Mouse (Mus musculus) myocyte (in vitro differentiated cells): ENCODE results near the gene P2ry4. TPM values are rescaled to one million over a fixed set of nuclear protein-coding genes. Genes with fewer than 3 reads are reported as not detected.
A peak's percentile ranks its signal among the peaks of the same experiment; 100 is the strongest.

Experiments
- H3K27me3 ChIP-seq: one replicate; pipeline ENCODE4 v1.6.1; 2011; ENCODE audit not compliant: control insufficient read depth, insufficient read depth, insufficient read length
- H3K36me3 ChIP-seq: one replicate; pipeline ENCODE4 v1.6.1; 2011; ENCODE audit not compliant: control insufficient read depth, insufficient read depth
- H3K4me2 ChIP-seq: one replicate; pipeline ENCODE4 v1.6.1; 2011; ENCODE audit warnings: low read depth, control low read depth
- H3K4me3 ChIP-seq: one replicate; pipeline ENCODE4 v1.5.1; 2011; ENCODE audit warnings: mild to moderate bottlenecking, control low read depth, moderate library complexity
- H3K79me2 ChIP-seq: one replicate; pipeline ENCODE4 v1.6.1; 2011; ENCODE audit not compliant: control insufficient read depth, insufficient read depth
- H3ac ChIP-seq: one replicate; pipeline ENCODE4 v1.6.1; 2011; ENCODE audit not compliant: control insufficient read depth, insufficient read length
- CEBPB ChIP-seq: IDR thresholded peaks from 2 replicates; pipeline ENCODE4 v1.6.1; 2011; ENCODE audit warnings: mild to moderate bottlenecking, moderate library complexity; ENCODE audit not compliant: poor library complexity, insufficient read depth, severe bottlenecking
- E2F4 ChIP-seq: IDR thresholded peaks from one replicate; pipeline ENCODE4 v1.6.1; 2011; ENCODE audit warnings: mild to moderate bottlenecking, control low read depth, moderate library complexity; ENCODE audit not compliant: insufficient read depth
- MAX ChIP-seq: IDR thresholded peaks from one replicate; pipeline ENCODE4 v1.6.1; 2011; ENCODE audit warnings: low read depth, mild to moderate bottlenecking, control low read depth
- MYOD1 ChIP-seq, 3 experiments: IDR thresholded peaks; one replicate each; pipeline ENCODE4 v1.6.1; 2011; ENCODE audit warnings: control low read depth in 2 of 3, low read depth in 2 of 3, mild to moderate bottlenecking in 2 of 3, moderate library complexity in 1 of 3; ENCODE audit not compliant: insufficient read length in 2 of 3, control insufficient read depth in 1 of 3
- MYOG ChIP-seq, 3 experiments: IDR thresholded peaks; one replicate each; pipeline ENCODE4 v1.6.1; 2011; ENCODE audit warnings: control low read depth in 2 of 3, low read depth in 2 of 3, mild to moderate bottlenecking in 2 of 3; ENCODE audit not compliant: insufficient read length in 2 of 3, control insufficient read depth in 1 of 3, insufficient read depth in 1 of 3
- POLR2A ChIP-seq: IDR thresholded peaks from one replicate; pipeline ENCODE4 v1.6.1; 2011; ENCODE audit warnings: low read depth, mild to moderate bottlenecking, control low read depth, moderate library complexity; ENCODE audit not compliant: insufficient read length
- POLR2AphosphoS2 ChIP-seq: IDR thresholded peaks from one replicate; pipeline ENCODE4 v1.6.1; 2011; ENCODE audit warnings: low read depth, control low read depth; ENCODE audit not compliant: insufficient read length
- REST ChIP-seq: IDR thresholded peaks from one replicate; pipeline ENCODE4 v1.6.1; 2011; ENCODE audit warnings: mild to moderate bottlenecking, control low read depth, moderate library complexity; ENCODE audit not compliant: insufficient read depth, insufficient read length
- SRF ChIP-seq: IDR thresholded peaks from one replicate; pipeline ENCODE4 v1.6.1; 2011; ENCODE audit warnings: low read depth; ENCODE audit not compliant: control insufficient read depth, insufficient read length
- TCF12 ChIP-seq: IDR thresholded peaks from one replicate; pipeline ENCODE4 v1.6.1; 2011; ENCODE audit warnings: mild to moderate bottlenecking, control low read depth; ENCODE audit not compliant: poor library complexity, insufficient read depth, severe bottlenecking
- TCF3 ChIP-seq: IDR thresholded peaks from one replicate; pipeline ENCODE4 v1.6.1; 2011; ENCODE audit warnings: low read depth, control low read depth; ENCODE audit not compliant: insufficient read length
- USF1 ChIP-seq: IDR thresholded peaks from one replicate; pipeline ENCODE4 v1.6.1; 2011; ENCODE audit warnings: low read depth, mild to moderate bottlenecking, control low read depth, moderate library complexity
- polyA plus RNA-seq: library from polyadenylated mRNA; unstranded; fragments of >200 nt; fragmentation: generic; extraction: Trizol; gene quantifications from one replicate; pipeline ENCODE4 v1.2.1, GENCODE M21; 2012; ENCODE audit warnings: missing spikeins

P2ry4 gene
- polyA plus RNA-seq, result not detected

DNA sequence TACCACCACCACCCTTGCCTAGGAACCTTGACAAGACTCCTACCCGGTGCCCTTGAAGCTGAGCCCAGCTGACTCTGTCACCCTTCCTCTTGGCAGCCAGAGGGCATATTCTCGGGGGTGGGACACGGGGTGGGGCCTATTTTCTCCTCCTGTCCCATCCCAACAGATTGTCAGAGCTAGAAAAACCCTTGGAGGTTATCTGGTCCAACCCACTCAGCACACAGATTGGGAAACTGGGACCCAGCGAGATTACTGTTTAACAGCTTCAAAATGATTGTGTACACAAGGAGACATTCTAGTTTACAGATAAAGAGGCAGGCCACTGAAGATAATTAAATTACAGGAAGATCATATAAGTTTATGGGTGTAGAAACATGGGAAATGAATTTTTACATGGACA lies at the start of gene P2ry4:
Gene P2ry4, minus strand, starts transcription at position 79 of the 400 bp plus-strand sequence.
- no peaks in the 10 kb centered on the region for H3K36me3 ChIP-seq
- no peaks in the 10 kb centered on the region for H3K79me2 ChIP-seq
- TF ChIP-seq MYOG (IDR thresholded peaks at IDR 0.05; ENCODE audit: control insufficient read depth in 1 of 3, insufficient read depth in 1 of 3, insufficient read length in 2 of 3, low read depth in 2 of 3) (no peak), MYOD1 (IDR thresholded peaks at IDR 0.05; ENCODE audit: control insufficient read depth in 1 of 3, insufficient read length in 2 of 3, low read depth in 2 of 3) (no peak), POLR2A (no peak), E2F4 (no peak), CEBPB (no peak), REST (no peak), MAX (no peak), USF1 (no peak), TCF3 (no peak), TCF12 (no peak), SRF (no peak)
- no peaks in the 10 kb centered on the region for H3K27me3 ChIP-seq
- H3ac ChIP-seq, result no peak within 1 kb of the TSS
- no peak within 1 kb of the TSS for H3K4me2 ChIP-seq
- H3K4me3 ChIP-seq, result no peak within 1 kb of the TSS

DNA sequence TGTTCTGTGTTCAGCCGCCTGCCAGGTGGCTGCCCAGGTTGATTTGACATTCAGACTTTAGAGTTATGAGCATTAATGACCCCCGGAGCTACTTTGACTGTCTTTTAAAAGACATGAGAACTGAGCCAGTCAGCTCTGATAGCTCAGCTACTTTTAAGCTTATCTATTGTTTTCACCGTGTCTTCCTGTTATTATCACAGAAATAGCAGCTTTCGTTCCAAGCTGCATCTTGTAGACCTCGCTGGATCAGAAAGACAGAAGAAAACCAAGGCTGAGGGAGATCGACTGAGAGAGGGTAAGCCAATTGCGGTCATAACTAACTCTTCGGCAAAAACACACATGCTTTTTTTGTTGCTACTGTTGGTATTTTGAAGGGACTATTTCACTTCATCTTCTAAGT lies 43.8 kb upstream of the P2ry4 start:
- H3K4me3 ChIP-seq, result no peak overlapping the region
- H3K27me3 ChIP-seq, result no peaks in the 10 kb centered on the region
- H3ac ChIP-seq, result no peak overlapping the region
- TF ChIP-seq REST (no peak), E2F4 (no peak), POLR2AphosphoS2 (no peak), MYOD1 (IDR thresholded peaks at IDR 0.05; ENCODE audit: control insufficient read depth in 1 of 3, insufficient read length in 2 of 3, low read depth in 2 of 3) (no peak), TCF3 (no peak), SRF (no peak), MAX (no peak), USF1 (no peak)
- H3K36me3 ChIP-seq, result no peaks in the 10 kb centered on the region
- no peak overlapping the region for H3K4me2 ChIP-seq
- H3K79me2 ChIP-seq, result no peaks in the 10 kb centered on the region

DNA sequence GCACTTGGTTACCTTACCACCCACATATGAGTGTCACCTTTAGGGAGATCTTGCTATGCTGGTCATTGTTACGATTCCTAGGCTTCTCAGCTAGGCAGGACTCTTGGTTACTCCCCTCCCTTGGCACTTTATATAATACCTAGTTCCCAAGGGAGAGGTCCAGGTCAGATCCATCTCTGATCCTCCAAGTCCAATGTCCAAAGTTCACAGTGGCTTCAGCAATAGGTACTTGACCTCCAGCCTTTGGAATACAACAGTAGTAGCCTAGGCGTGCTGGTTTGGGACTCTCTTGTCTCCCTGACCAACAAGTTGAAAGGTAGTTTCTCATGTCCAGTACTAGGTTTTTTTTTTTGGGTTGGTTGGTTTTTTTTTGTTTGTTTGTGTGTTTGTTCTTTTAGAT lies 34.4 kb upstream of the P2ry4 start:
- no peaks in the 10 kb centered on the region for H3K36me3 ChIP-seq
- H3ac ChIP-seq, result no peak overlapping the region
- peaks cover 52% of the 10 kb centered on the region for H3K79me2 ChIP-seq
- no peak overlapping the region for H3K4me3 ChIP-seq
- H3K4me2 ChIP-seq, result no peak overlapping the region
- TF ChIP-seq CEBPB (no peak), SRF (no peak), USF1 (no peak), MYOD1 (IDR thresholded peaks at IDR 0.05; ENCODE audit: control insufficient read depth in 1 of 3, insufficient read length in 2 of 3, low read depth in 2 of 3) (no peak), POLR2AphosphoS2 (no peak), TCF12 (no peak), TCF3 (no peak), E2F4 (no peak), POLR2A (no peak), REST (no peak), MAX (no peak), MYOG (IDR thresholded peaks at IDR 0.05; ENCODE audit: control insufficient read depth in 1 of 3, insufficient read depth in 1 of 3, insufficient read length in 2 of 3, low read depth in 2 of 3) (no peak)
- H3K27me3 ChIP-seq, result no peaks in the 10 kb centered on the region

DNA sequence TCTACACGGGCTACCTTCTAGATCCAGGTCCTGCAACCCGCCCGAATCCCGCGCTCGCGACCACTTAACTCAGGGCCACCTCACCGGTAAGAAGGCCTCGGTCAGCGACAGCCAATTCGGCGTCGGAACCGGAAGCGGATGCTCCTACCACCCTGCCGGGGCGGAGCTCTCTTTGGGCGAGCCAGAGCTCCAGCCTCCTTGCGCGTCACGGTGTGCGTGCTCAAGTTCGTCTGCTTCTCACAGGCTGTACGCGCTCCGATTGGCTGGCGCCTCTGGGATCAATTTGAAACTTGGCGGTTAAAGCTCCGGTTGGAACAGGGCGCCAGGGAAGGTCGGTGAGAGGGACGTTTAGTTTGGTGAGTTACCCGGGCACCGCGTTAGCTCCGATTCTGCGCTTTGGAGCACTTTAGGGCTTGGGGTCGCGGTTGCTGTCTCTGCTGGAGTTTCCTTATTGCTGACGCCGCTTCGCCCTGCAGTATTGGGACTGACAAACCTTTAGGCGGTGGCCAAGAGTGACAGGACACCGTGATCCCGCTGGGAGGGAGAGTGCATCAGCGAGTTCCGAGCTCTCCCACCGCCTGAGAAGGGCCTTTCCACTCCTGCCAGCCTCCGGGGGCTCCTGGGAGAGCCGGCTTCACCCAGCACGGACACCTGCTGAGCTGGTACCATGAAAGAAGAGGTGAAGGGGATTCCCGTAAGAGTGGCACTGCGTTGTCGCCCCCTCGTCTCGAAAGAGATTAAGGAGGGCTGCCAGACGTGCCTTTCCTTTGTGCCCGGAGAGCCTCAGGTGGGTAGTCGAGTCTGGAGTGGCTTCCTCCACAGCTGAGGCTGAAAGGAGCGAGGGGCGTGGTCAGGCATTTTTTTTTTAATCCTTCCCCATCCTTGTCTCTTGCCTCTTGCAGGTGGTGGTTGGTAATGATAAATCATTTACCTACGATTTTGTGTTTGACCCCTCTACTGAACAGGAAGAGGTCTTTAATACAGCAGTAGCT lies 31.4 kb upstream of the P2ry4 start, which contains the start of gene Pdzd11:
Gene Pdzd11, minus strand, starts transcription at position 767 of the 992 bp plus-strand sequence.
- TF ChIP-seq POLR2AphosphoS2, result peak; percentile 81
- TF ChIP-seq TCF12, result no peak
- TF ChIP-seq MAX, result no peak
- TF ChIP-seq MYOD1 (IDR thresholded peaks at IDR 0.05; ENCODE audit: control insufficient read depth in 1 of 3, insufficient read length in 2 of 3, low read depth in 2 of 3), result no peak
- peak; percentile 86 for TF ChIP-seq POLR2A
- TF ChIP-seq SRF, result no peak
- no peak for TF ChIP-seq USF1
- TF ChIP-seq E2F4, result peak; percentile 90
- no peak for TF ChIP-seq CEBPB
- Histone ChIP-seq H3K4me3 (peak within 1 kb of the TSS; percentile 70), H3K79me2 (peaks cover 44% of the 10 kb centered on the region), H3K36me3 (no peaks in the 10 kb centered on the region), H3K27me3 (no peaks in the 10 kb centered on the region), H3ac (peak within 1 kb of the TSS; percentile 70), H3K4me2 (peak within 1 kb of the TSS; percentile 56)
